Mouse (Mus musculus): ENCODE measurements at regions not wholly inside any gene's neighbourhood (a gene's known extent, or its start where the extent isn't known, plus 50 kb on each side); places are given as distances from the start of the nearest gene placed in this dataset.
"Not testable (repeated sequence)": the region's sequence is repeated elsewhere in the genome, so short reads cannot be mapped to it uniquely, and the experiment has no call there.

DNA sequence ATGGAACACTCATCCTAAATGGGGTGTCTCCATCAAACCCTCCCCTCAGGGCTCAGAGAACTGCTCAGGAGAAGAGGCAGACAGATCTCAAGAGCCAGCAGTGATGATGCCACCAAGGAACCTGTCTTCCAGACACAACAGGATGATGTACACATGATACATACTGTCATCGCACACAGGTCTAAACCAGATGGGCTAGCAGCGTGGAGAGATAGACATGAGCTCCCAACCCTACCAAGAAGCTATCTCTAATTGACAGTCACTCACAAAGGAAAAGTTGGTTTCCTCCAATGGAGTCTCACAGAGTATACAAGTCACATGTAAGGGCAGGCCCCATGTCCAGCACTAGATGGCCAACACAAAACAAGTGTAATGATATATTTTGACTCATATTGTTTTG lies 139.9 kb downstream of the Cdca7 start:
- no peak for DNase-seq (ENCODE audit: low spot score in 2 of 2)

DNA sequence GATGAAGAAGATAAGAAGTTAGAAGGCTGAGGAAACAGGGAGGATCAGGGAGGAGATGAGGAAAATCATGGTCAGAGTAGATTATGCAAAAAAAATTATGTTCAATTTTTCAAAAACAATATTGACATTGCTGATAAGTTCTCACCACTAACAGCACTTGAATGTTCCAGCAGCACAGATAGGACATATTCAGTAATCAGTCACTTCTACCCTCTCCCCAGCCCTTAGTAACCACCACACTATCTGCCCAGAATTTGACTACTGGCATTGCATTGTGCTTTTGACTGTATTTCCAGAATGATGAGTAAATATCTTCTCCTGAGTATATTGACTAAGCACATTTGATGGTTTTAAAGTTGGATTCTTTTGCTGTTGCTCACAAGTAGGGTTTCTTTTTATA lies 140.5 kb downstream of the Cdca7 start:
- no peak for DNase-seq (ENCODE audit: low spot score in 2 of 2)

DNA sequence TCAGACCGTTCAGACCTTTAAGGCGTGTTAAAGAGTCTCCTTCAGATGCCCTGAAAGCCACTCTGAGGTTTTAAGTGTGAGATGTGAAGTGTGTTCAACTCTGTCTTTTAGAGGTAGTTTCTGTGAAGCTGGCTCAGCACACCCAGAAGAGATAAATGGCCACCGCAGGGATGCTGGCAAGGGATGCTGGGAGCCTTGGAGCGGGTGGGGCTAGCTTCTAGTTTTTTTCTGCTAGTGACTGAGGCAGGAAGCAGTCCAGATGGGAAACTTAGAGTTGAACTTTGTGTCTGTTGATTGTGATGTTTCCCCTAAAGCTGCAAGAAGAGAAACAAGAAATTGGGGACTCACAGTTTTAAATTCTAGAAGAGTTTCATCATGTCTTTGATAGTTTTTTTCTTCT lies 143.5 kb downstream of the Cdca7 start:
- no peak for DNase-seq (ENCODE audit: low spot score in 2 of 2)

DNA sequence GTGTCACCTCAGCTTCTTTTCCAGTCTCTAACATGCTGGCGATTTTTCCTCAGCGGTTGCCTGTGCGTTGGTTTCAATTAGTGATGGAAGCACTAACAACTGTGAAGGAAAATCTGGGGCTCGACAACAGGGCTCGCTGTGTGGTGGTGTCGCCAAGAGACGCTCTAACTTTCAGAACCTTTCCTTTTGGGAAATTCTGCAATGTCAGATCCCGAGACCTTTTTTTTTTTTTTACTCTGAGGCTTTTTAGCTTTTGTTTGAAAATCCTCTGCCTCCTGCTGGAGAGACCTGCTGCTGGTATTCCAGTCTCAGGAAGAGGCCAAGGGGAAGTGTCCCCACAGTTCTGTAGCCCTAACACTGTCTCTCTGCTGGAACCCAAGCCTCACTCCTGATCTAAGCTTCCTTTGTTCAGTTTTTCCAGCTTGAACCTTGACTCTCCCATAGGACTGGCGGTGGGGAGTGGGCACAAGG lies 144.3 kb downstream of the Cdca7 start:
- no peak for DNase-seq (ENCODE audit: low spot score in 2 of 2)

DNA sequence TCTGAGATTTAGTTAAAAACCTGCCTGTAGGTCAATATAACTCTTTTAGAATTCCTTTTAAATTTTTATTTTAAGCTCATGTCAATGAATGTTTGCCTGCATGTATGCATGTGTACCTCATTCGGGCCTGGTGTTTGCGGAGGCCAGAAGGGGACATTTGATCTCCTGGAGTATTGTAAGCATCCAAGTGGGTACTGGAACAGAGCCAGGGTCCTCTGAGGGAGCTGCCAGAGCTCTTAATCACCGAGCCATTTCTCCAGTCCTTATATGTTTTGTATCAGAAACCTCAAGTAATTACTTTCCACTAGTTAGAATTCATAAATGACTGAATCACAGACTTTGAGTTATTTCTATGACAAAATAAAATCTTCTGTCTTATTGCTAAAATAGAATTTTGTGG lies 152.0 kb downstream of the Cdca7 start:
- no peak for DNase-seq (ENCODE audit: low spot score in 2 of 2)

DNA sequence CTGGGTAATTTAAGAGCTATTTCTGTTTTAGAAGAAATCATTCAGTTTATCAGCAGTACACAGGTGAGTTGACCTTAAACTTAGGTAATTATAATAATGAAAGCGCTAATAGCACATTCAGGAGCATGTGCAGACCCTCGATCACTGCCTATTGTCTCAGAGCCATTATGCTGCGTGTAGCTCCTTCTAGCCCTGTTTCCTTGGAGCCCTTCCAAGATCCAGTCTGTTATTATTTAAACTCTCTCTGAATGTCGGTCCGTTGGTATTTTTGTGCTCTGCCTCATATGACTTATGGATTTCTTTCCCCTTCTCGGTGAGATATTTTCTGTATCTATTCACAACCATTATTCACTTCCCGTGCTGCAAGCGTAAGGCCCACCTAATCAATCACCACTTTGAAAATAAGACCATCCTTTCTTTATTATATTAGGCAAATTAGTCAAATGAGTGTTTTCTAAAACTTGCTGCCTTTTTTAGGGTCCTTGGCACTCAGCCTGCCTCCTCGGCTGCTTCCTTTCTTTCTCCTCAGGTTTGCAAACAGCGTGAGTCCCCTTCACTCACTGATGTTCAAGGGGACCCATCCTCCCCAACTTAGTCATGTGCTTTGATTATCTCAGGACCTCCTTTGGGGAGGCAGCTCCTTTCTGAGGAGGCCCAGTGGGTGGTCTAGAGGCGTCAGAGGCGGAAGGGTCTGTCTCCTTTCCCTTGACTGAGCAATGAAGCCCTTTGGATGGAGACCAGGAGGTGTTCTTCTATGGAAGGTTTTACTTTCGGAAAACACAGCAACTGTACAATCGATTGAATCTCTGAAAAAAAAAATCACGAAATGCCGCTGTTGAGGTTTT lies 152.9 kb downstream of the Cdca7 start:
- no peak for DNase-seq (ENCODE audit: low spot score in 2 of 2)

DNA sequence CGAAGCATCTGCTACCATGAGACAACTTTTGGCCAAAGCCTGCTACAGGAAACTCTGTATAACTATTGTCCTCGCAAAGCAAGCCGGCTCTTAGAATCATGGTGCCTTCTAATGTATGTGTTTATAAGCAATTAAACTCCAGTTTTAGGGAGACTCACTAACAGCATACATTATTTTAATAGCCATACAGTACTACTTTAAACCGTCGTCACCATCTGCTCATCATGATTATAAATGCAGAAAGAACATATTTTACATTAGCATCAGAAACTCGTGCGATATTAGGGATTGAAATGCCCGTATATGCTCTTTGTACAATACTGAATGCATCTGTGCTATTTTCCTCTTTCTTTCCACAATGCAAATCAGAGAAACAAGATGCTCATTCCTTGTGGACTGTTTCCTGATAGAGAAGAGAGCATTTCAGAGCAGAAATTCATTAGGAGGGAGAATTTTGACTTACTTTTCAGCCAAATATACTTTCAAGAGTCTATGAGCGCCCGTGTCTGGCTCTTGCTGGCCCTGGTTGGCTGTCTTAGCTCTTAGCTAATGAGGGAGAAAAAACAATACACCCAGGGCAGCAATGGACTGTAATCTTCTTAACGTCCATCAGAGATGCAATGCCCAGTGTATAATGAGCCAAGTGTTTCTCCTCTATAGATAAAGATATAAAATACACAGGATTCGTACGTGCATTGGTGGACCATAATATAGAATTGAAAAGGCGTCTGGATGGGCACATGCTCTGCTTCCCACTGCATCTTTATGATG lies 153.9 kb downstream of the Cdca7 start:
- no peak for DNase-seq (ENCODE audit: low spot score in 2 of 2)

DNA sequence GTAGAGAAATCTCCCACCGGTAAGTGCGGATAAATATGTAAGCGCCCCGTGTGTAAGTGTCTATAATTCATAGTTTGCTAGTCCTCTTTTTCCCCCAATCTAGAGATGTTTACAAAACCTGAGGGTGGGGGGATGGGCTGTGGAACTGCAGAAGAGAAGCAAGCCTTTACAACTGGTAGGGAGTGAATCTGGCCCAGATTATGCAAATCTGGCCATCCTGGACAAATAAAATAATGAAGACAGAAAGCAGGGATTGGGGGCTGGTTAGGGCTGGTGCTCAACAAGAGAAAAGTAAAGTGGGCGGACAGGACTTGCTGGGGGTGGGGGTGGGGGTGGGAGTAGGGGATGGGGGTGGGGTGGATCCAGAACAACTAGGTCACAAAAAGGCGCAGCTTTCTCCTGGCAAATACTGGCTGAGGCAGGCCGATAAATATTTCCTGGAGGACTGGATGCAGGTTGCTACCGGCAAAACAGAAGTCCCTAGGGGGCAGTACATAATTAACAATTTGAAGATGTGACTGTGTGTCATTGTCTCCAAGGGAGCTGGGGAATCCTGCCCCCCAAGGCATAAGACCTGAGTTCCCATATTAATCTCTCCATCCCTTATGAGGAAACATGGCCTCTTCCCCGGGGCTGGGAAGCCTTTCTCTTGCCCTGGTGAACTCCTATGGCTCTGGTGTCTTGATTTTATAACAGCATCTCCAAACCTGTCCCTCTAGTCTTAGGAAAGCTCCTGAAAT lies 162.1 kb downstream of the Cdca7 start:
- DNase-seq (ENCODE audit: low spot score in 2 of 2) = no peak

DNA sequence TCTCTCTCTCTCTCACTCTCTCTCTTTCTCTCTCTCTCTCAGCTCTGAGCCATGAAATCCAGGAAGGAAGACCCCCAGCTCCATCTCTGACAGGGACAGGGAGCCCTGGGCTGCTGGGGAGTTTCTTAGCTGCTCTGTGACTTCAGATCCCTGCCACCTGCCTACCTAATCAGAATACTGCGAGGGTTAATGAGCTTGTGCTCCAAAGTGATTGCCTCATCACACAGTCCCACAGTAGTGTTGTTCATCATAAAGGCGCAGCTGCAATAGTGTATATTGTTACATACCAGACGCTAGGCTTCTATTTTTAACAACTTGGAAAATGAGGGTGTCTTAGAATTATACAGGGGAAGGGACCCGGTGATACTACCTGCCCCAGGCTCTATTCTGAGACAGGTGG lies 163.1 kb downstream of the Cdca7 start:
- no peak for DNase-seq (ENCODE audit: low spot score in 2 of 2)

DNA sequence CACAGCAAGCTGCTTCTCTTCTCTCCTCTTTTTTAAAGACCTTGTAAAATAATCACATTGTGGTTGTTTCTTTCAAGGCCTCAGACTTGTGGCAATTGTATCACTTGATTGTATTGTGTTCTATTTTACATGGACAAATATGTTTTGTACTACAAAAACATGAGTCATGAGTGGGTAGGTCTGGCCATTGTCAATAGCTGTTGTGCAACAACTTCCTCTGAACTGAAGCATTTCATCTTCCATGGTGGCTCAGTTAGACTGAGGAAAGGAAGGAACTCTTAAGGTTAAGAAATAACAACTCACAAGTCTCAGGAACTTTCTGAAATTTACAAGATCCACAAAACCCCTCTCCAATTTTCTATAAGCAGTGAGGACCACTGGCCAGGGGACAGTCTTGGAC lies 165.3 kb downstream of the Cdca7 start:
- DNase-seq (ENCODE audit: low spot score in 2 of 2) = no peak

DNA sequence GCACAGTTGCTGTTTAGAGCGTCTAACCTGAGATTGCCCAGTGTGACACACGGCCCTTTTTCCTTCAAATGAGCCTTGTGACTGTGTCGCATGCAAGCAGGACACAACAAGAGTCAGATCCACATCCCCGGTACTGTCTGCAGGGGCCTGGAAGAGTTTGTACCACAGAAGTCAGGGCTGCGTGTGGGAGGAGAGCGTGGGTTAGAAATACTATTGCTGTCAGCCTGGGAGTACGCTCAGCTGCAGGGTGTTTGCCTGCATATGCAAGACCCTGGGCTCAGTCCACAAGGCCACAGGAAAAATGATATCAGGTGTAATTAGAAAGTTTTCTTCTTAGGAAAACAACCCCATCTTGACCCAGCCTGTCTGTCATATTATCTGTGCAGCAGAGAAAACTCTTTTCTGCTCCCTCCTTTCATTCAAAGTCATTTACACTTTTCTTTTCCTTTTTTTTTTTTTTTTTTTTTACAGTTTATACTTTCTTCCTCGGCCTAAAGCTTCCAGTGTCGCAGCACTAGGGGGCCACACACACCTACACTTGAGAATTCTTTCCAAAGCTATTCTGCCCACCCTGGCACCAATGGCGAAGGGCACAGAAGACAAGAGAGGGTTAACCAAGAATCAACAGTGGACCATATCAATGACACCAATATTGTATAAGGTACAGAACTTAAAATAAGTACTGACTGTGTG lies 168.3 kb downstream of the Cdca7 start:
- no peak for DNase-seq (ENCODE audit: low spot score in 2 of 2)

DNA sequence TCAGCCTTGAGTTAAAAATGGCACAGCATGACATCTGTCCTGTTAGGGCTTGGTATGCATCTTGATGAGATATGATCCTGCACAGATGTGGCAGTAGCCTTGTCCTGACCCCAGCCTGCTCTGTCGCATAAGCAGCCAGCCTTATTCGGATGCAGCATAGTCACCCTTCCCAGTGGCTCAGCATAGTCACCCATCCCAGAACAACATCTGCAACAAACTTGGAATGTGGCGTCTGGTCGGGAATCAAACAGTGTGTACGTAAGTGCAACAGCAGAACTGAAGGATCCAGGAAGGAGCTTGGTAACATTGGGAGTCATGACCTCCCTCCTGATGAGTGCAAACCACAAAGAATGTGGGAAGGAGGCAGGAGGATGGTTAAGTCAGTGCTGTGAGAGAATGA lies 171.7 kb downstream of the Cdca7 start:
- no peak for DNase-seq (ENCODE audit: low spot score in 2 of 2)

DNA sequence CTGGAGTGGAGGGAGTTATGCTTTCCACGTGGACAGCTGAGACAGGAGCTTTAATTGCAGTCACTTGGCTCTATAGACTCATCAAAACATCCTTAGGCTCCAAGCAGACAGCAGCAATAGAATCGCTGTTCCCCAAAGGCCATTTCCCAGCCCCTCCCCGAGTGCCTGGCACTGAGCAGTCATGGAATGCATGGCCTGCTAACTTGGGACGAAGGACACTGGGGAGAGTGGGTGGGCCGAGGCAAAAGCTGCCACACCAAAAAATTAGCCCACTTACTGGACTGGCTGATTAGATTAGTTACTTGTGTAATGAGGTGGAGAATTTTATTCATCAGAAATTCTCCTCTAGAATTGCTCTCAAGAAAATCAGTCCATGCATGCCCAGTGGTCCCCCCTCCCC lies 172.3 kb downstream of the Cdca7 start:
- DNase-seq (ENCODE audit: low spot score in 2 of 2) = no peak

DNA sequence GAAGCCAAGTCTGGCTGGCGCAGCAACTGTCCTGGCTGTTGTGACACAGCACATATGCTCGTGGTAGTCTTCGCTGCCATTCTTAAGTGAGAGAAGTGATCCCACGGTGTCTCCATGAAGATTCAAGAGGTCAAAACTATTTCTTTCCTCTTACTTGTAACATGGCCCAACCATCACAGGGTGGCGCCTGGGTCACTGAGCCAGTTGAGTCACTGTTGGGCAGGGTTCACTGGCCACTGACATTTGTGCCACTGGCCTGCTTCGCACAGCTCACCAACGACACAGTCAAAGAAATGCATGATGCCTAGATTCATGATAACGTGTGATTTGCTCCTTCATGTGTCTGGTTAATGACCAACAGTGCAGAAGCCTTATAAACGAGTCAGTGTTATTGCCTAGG lies 179.9 kb downstream of the Cdca7 start:
- no peak for DNase-seq (ENCODE audit: low spot score in 2 of 2)

DNA sequence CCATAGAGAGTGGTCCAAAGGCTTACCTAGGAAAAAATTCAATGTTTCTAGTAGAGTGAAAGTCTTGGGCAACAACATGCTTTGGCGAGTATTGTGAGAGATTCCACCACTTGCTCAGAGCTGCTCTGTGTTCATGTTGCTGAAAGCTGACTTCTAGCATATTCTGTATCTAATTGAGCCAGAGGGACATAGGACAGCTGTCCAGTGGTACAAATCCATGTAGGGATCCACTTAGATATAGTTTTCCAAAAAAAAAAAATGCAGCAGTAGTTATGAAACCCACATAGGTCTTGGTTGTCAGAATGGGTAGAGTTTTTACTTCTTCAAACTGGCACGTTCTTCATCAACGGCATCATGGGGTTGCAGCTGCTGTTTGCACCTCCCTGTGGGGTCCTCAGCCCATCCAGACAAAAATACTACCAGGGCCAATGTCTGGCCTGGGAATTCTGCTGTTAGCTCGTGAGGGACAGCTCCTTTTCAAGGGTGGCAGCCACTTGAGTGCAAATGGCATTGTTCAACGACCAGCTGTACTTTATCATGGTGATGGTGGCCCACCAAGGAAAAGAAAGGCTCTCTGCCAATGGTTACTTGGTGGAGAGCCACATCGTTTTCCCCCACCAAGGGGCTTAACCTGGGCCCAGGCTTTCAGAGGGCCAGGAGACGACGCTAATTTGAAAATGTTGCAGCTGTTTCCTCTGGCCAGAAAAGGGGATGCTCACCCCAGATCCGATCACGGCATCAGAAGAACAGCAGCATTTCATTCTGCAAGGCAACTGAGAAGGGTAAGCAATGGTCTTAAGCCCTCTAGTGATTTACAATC lies 181.4 kb downstream of the Cdca7 start:
- no peak for DNase-seq (ENCODE audit: low spot score in 2 of 2)

DNA sequence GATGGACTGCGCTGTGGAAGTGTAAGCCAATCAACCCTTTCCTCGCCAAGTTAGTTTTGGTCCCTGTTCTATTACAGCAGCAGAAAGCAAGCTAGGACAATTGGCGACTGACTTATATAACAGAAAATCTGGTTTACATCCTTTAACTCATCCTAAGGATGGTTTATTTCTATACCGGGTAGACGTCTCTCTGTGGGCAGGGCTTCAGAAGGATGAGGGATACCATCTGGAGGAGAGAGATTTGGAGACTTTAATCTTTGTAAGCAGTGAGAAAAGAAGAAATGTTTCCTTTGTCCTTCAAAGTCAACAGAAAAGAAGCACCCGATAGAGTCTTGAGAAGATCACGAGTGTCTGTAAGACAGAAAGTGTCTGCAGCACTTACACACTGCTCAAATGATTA lies 186.4 kb downstream of the Cdca7 start:
- no peak for DNase-seq (ENCODE audit: low spot score in 2 of 2)

DNA sequence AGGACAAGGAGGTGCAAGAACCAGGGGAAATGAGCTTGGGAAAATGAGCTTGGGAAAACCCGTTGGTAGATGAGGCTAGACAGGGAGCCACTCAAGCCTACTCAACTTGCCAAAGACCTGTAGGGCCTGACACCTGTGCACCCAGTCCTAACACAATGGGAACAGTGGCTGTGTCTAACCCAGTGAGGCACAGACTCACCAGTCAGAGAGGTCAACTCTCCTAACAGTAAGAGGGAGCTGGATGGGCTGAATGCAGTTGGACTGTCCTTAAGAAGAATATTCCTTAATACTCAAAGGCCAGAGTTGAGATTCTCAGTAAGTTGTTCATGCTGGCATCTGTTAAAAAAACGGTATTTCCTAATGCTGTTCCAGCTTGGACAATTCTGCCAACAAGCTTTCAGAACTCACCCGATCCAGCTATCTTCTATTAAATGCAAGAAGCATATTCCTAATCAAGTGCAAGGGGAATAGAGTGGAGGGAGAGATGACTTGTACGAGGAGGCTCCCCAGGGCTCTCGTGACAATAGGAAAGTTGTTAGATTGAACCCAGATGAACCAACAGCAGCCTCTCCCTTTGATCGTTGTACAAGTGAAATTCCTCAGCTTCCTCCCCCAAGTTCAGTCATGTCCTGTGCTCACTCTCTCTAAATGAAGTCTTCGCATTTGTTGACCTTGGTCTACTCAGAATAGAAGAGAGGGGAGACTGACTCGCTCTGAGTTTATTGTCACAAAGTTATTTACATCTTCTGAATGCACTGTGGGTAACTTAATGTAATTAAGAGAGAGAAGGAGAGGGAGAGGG lies 187.2 kb downstream of the Cdca7 start:
- DNase-seq (ENCODE audit: low spot score in 2 of 2) = no peak

DNA sequence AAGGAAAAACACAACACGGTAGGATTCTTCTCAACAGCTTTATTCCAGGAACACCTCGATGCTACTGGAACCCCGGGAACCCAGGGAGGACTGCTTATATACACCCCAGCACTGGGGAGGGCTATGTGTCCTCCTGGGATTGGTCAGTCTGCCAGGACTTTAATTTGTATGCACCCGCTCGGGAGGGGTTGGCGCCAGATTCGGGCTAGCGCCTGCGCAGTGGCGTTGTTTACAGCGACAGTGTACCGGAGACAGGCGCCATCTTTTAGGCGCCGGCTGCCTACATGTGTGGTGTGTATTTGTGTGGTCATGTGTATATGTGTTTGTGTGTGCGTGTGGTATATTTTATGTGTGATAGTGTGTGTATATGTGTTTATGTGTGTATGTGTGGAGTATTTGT lies 191.4 kb downstream of the Cdca7 start:
- DNase-seq (ENCODE audit: low spot score in 2 of 2) = not testable (repeated sequence)

Measured in gastrocnemius, postnatal 4 days (tissue).